Mouse (Mus musculus) erythroid progenitor cell, adult 5-6 weeks (primary cell): ENCODE results near the gene Taar7d. TPM values are rescaled to one million over a fixed set of nuclear protein-coding genes. Genes with fewer than 3 reads are reported as not detected.

Source experiments
- total RNA-seq, 2 experiments: library from RNA; stranded (forward) in 1 of 2; stranded (reverse) in 1 of 2; fragments of 150-400 nt in 1 of 2; fragments of 186-747, 209-891 nt in 1 of 2; gene quantifications; 2 replicates each; pipeline versions ENCODE4 v1.2.3 to v1.2.4; 2015 to 2017; ENCODE audit warnings: low replicate concordance in 2 of 2

The Taar7d gene
- total RNA-seq, 2 experiments from 2014 or later = not detected

Other genes starting within 250 kb of the Taar7d start
- gene Rps12, start 239.9 kb upstream of the Taar7d start, total RNA-seq (2015; ENCODE audit: low replicate concordance) = 1,496 and 1,704 TPM in 2 replicates
- 275 and 669 TPM in 2 replicates for gene Rps12, start 239.9 kb upstream of the Taar7d start, total RNA-seq (2017; ENCODE audit: low replicate concordance)
- gene Slc18b1, start 230.2 kb upstream of the Taar7d start, total RNA-seq (2015; ENCODE audit: low replicate concordance) = 0.36 TPM in 1 of 2 replicates, not detected in the other
- not detected in 2 replicates for gene Slc18b1, start 230.2 kb upstream of the Taar7d start, total RNA-seq (2017; ENCODE audit: low replicate concordance)
- gene Vnn3, start 175.8 kb upstream of the Taar7d start, total RNA-seq (2015; ENCODE audit: low replicate concordance) = 5.4 TPM in 1 of 2 replicates, not detected in the other
- not detected in 2 replicates for gene Vnn3, start 175.8 kb upstream of the Taar7d start, total RNA-seq (2017; ENCODE audit: low replicate concordance)
- gene Vnn1, start 132.5 kb upstream of the Taar7d start, total RNA-seq (2015; ENCODE audit: low replicate concordance) = not detected in 2 replicates
- not detected in 2 replicates for gene Vnn1, start 132.5 kb upstream of the Taar7d start, total RNA-seq (2017; ENCODE audit: low replicate concordance)
- not detected in 2 replicates for gene Taar1, start 106.9 kb upstream of the Taar7d start, total RNA-seq (2015; ENCODE audit: low replicate concordance)
- not detected in 2 replicates for gene Taar1, start 106.9 kb upstream of the Taar7d start, total RNA-seq (2017; ENCODE audit: low replicate concordance)
- gene Taar2, start 88.7 kb upstream of the Taar7d start, total RNA-seq (2015; ENCODE audit: low replicate concordance) = not detected in 2 replicates
- gene Taar2, start 88.7 kb upstream of the Taar7d start, total RNA-seq (2017; ENCODE audit: low replicate concordance) = not detected in 2 replicates
- not detected in 2 replicates for gene Taar3, start 77.7 kb upstream of the Taar7d start, total RNA-seq (2015; ENCODE audit: low replicate concordance)
- not detected in 2 replicates for gene Taar3, start 77.7 kb upstream of the Taar7d start, total RNA-seq (2017; ENCODE audit: low replicate concordance)
- gene Taar4, start 66.7 kb upstream of the Taar7d start, total RNA-seq (2015; ENCODE audit: low replicate concordance) = not detected in 2 replicates
- gene Taar4, start 66.7 kb upstream of the Taar7d start, total RNA-seq (2017; ENCODE audit: low replicate concordance) = not detected in 2 replicates
- not detected in 2 replicates for gene Taar5, start 56.5 kb upstream of the Taar7d start, total RNA-seq (2015; ENCODE audit: low replicate concordance)
- gene Taar5, start 56.5 kb upstream of the Taar7d start, total RNA-seq (2017; ENCODE audit: low replicate concordance) = not detected in 2 replicates
- gene Taar6, start 41.6 kb upstream of the Taar7d start, total RNA-seq (2015; ENCODE audit: low replicate concordance) = not detected in 2 replicates
- gene Taar6, start 41.6 kb upstream of the Taar7d start, total RNA-seq (2017; ENCODE audit: low replicate concordance) = not detected in 2 replicates
- not detected in 2 replicates for gene Taar7a, start 33.7 kb upstream of the Taar7d start, total RNA-seq (2015; ENCODE audit: low replicate concordance)
- gene Taar7a, start 33.7 kb upstream of the Taar7d start, total RNA-seq (2017; ENCODE audit: low replicate concordance) = not detected in 2 replicates
- not detected in 2 replicates for gene Taar7b, start 27.3 kb upstream of the Taar7d start, total RNA-seq (2015; ENCODE audit: low replicate concordance)
- not detected in 2 replicates for gene Taar7b, start 27.3 kb upstream of the Taar7d start, total RNA-seq (2017; ENCODE audit: low replicate concordance)
- not detected in 2 replicates for gene Taar7e, start 10.4 kb downstream of the Taar7d start, total RNA-seq (2015; ENCODE audit: low replicate concordance)
- not detected in 2 replicates for gene Taar7e, start 10.4 kb downstream of the Taar7d start, total RNA-seq (2017; ENCODE audit: low replicate concordance)
- not detected in 2 replicates for gene Taar7f, start 22.3 kb downstream of the Taar7d start, total RNA-seq (2015; ENCODE audit: low replicate concordance)
- gene Taar7f, start 22.3 kb downstream of the Taar7d start, total RNA-seq (2017; ENCODE audit: low replicate concordance) = not detected in 2 replicates
- gene Taar8a, start 49.3 kb downstream of the Taar7d start, total RNA-seq (2015; ENCODE audit: low replicate concordance) = not detected in 2 replicates
- not detected in 2 replicates for gene Taar8a, start 49.3 kb downstream of the Taar7d start, total RNA-seq (2017; ENCODE audit: low replicate concordance)
- not detected in 2 replicates for gene Taar8b, start 65.1 kb downstream of the Taar7d start, total RNA-seq (2015; ENCODE audit: low replicate concordance)
- not detected in 2 replicates for gene Taar8b, start 65.1 kb downstream of the Taar7d start, total RNA-seq (2017; ENCODE audit: low replicate concordance)
- gene Taar8c, start 74.7 kb downstream of the Taar7d start, total RNA-seq (2015; ENCODE audit: low replicate concordance) = not detected in 2 replicates
- not detected in 2 replicates for gene Taar8c, start 74.7 kb downstream of the Taar7d start, total RNA-seq (2017; ENCODE audit: low replicate concordance)
- not detected in 2 replicates for gene Taar9, start 82.3 kb downstream of the Taar7d start, total RNA-seq (2015; ENCODE audit: low replicate concordance)
- gene Taar9, start 82.3 kb downstream of the Taar7d start, total RNA-seq (2017; ENCODE audit: low replicate concordance) = not detected in 2 replicates
- 10.8 and 21.4 TPM in 2 replicates for gene Stx7, start 122.1 kb downstream of the Taar7d start, total RNA-seq (2015; ENCODE audit: low replicate concordance)
- 30.8 and 35.2 TPM in 2 replicates for gene Stx7, start 122.1 kb downstream of the Taar7d start, total RNA-seq (2017; ENCODE audit: low replicate concordance)
- gene Moxd1, start 196.3 kb downstream of the Taar7d start, total RNA-seq (2015; ENCODE audit: low replicate concordance) = not detected in 2 replicates
- not detected in 2 replicates for gene Moxd1, start 196.3 kb downstream of the Taar7d start, total RNA-seq (2017; ENCODE audit: low replicate concordance)